Comparison of ENCODE assay signal across 11 mouse cellular contexts in the genomic region with DNA sequence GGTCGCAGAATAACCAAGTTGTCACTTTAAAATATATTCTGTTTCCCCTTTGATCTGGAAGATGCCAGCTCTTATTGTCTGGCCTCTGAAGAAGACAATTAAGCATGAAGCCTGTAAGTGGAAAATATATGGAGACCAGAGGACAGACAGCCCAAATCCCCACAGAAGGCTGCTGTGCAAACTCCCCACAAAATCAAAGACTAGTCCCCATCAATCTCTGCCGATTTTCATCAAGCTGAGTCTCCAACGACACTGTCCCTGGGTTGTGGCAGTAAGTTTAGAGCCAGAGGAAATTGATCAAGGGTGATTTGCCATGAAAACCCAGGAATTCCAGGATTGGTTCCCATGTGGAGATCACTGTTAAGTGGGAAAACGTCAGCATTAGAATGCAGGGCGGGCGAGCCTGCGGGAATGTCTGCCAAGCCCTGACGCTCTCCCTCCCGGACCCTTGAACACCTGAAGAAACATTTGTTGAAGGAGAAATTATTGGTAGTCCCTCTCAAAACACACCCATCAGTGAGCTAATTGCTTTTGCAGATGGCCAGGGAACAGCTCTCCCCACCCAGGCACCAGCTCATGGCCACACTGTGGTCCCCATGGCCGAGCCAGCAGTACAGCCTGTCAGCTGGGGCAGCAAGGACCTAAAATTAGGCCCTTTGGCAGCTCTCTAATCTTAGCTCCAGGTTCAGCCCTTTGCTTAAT.
DNase-seq lines count a peak whose midpoint lies in the region; ATAC-seq lines count a peak whose summit lies in the region.
"Had no signal": no experiment of that assay in that cellular context is flagged by ENCODE, and none has a peak within 500 bp of the region (broad histone marks: within the 10 kb centered on the region; RNA-seq: fewer than 3 reads in every experiment).

No protein-coding gene starts in this region.

- H3K9ac ChIP-seq in kidney, embryonic 14.5 days (ENCODE audit: low read depth, low read length), result no peak overlapping the region
- H3K9ac ChIP-seq in embryonic facial prominence, embryonic 11.5 days (replicated peaks; ENCODE audit: low read length), result no peak overlapping the region
- H3K9ac ChIP-seq in neural tube, embryonic 12.5 days, result no peak overlapping the region
- H3K9ac ChIP-seq: heart, embryonic 15.5 days had no signal

- 19% methylated on average over 10 of the region's 10 CpGs for WGBS in kidney, embryonic 14.5 days
- WGBS in embryonic facial prominence, embryonic 11.5 days, result 25% methylated on average over 10 of the region's 10 CpGs
- 12% methylated on average over 10 of the region's 10 CpGs for WGBS in neural tube, embryonic 12.5 days

- DNase-seq in kidney, postnatal 25 days, result no peak
- peak; percentile 44 for DNase-seq in embryonic facial prominence, embryonic 11.5 days (ENCODE audit: low spot score)
- DNase-seq in heart, postnatal 14 days, result peak; percentile 19 to 23
- DNase-seq in retina, postnatal 1 day, result no peak
- DNase-seq in T-cell, adult 2 months (ENCODE audit: low spot score), result no peak
- DNase-seq in layer of hippocampus, postnatal 25 days (ENCODE audit: extremely low spot score in 1 of 2, low spot score in 1 of 2), result no peak

- no peak overlapping the region for H3K4me3 ChIP-seq in kidney, embryonic 14.5 days (ENCODE audit: low read length)
- no peak overlapping the region for H3K4me3 ChIP-seq in embryonic facial prominence, embryonic 11.5 days (ENCODE audit: low read depth, low read length)
- H3K4me3 ChIP-seq in neural tube, embryonic 12.5 days, result no peak overlapping the region
- H3K4me3 ChIP-seq: heart, embryonic 15.5 days; left cerebral cortex, adult 2 months; megakaryocyte, embryonic 14.5 days had no signal

- no peaks in the 10 kb centered on the region for H3K36me3 ChIP-seq in kidney, embryonic 14.5 days (ENCODE audit: control insufficient read depth, insufficient read depth, low read length)
- no peaks in the 10 kb centered on the region for H3K36me3 ChIP-seq in embryonic facial prominence, embryonic 11.5 days (replicated peaks; ENCODE audit: control insufficient read depth, insufficient read depth, low read depth, low read length)
- no peaks in the 10 kb centered on the region for H3K36me3 ChIP-seq in neural tube, embryonic 12.5 days
- H3K36me3 ChIP-seq: heart, embryonic 15.5 days had no signal

- H3K9me3 ChIP-seq in kidney, embryonic 14.5 days (ENCODE audit: control insufficient read depth, low read length), result no peaks in the 10 kb centered on the region
- H3K9me3 ChIP-seq in embryonic facial prominence, embryonic 11.5 days (replicated peaks; ENCODE audit: control insufficient read depth, low read length), result no peaks in the 10 kb centered on the region
- no peaks in the 10 kb centered on the region for H3K9me3 ChIP-seq in neural tube, embryonic 12.5 days
- H3K9me3 ChIP-seq: heart, embryonic 15.5 days; megakaryocyte, embryonic 14.5 days had no signal

- no peaks in the 10 kb centered on the region for H3K27me3 ChIP-seq in kidney, embryonic 14.5 days (ENCODE audit: control insufficient read depth, insufficient read depth, low read length)
- H3K27me3 ChIP-seq in embryonic facial prominence, embryonic 11.5 days (ENCODE audit: control insufficient read depth, insufficient read depth, low read length), result no peaks in the 10 kb centered on the region
- no peaks in the 10 kb centered on the region for H3K27me3 ChIP-seq in neural tube, embryonic 12.5 days (replicated peaks)

- peak overlapping the region; percentile 77 for H3K27ac ChIP-seq in kidney, embryonic 14.5 days (ENCODE audit: low read depth, low read length)
- H3K27ac ChIP-seq in embryonic facial prominence, embryonic 11.5 days (replicated peaks; ENCODE audit: low read depth, low read length), result no peak overlapping the region
- H3K27ac ChIP-seq in neural tube, embryonic 12.5 days, result no peak overlapping the region
- H3K27ac ChIP-seq: heart, embryonic 15.5 days; left cerebral cortex, adult 2 months had no signal

- peak; percentile 59 for ATAC-seq in kidney, embryonic 14.5 days (ENCODE audit: low FRiP score, low TSS enrichment)
- 0 out of 2 replicates have a peak, but pooled peaks have one; percentile 55 for ATAC-seq in embryonic facial prominence, embryonic 11.5 days (replicated peaks; ENCODE audit: insufficient number of reproducible peaks, low FRiP score, low TSS enrichment, low read depth)
- ATAC-seq in neural tube, embryonic 12.5 days (ENCODE audit: low FRiP score, low read depth), result peak; percentile 39

- intact Hi-C loops in heart, postnatal 14 days (cut with DNase I), result no loop called here

- no peak overlapping the region for H3K4me2 ChIP-seq in kidney, embryonic 14.5 days (replicated peaks; ENCODE audit: low read depth, low read length)
- H3K4me2 ChIP-seq in embryonic facial prominence, embryonic 11.5 days (ENCODE audit: low read depth, low read length), result no peak overlapping the region
- peak overlapping the region; percentile 32 for H3K4me2 ChIP-seq in neural tube, embryonic 12.5 days (replicated peaks)
- H3K4me2 ChIP-seq: heart, embryonic 15.5 days had no signal

- peaks cover 37% of the 10 kb centered on the region for H3K4me1 ChIP-seq in kidney, embryonic 14.5 days (ENCODE audit: control insufficient read depth, insufficient read depth, low read length)
- peaks cover 5% of the 10 kb centered on the region for H3K4me1 ChIP-seq in embryonic facial prominence, embryonic 11.5 days (ENCODE audit: control insufficient read depth, insufficient read depth, low read length)
- peaks cover 25% of the 10 kb centered on the region for H3K4me1 ChIP-seq in neural tube, embryonic 12.5 days

Comparison
In these comparisons a context has a peak if more than half of its experiments do, and no peak if none do; other contexts are left out.
1. DNase-seq: peak in embryonic facial prominence, embryonic 11.5 days (single experiment) and heart, postnatal 14 days (2 of 2); none in kidney, postnatal 25 days (0 of 2), retina, postnatal 1 day (single experiment), T-cell, adult 2 months (single experiment) and layer of hippocampus, postnatal 25 days (0 of 2).
2. Peak in every context shown above with its lines, with median percentiles within 50 percentile points of each other: ATAC-seq.